Mouse (Mus musculus) liver, embryonic 16.5 days (tissue): ENCODE measurements around the gene Rcan1. TPM values are rescaled to one million over a fixed set of nuclear protein-coding genes. Genes with fewer than 3 reads are reported as not detected.
"Not testable (repeated sequence)": the region's sequence is repeated elsewhere in the genome, so short reads cannot be mapped to it uniquely, and the experiment has no call there.

Source experiments
- ATAC-seq: fragments of 200-750 bp; cut with Nextera tagmentation; 2 replicates; pipeline ENCODE4 v1.8.0; 2017; ENCODE audit warnings: low read depth, mild to moderate bottlenecking, moderate number of reproducible peaks, moderate library complexity
- H3K27ac ChIP-seq: fragments of 300-500 bp; sonication (generic); 2 replicates; pipeline ENCODE4 v1.5.1; 2014; ENCODE audit warnings: mild to moderate bottlenecking, low read length
- H3K27me3 ChIP-seq: fragments of 300-500 bp; sonication (generic); 2 replicates; pipeline ENCODE4 v1.6.1; 2014; ENCODE audit warnings: low read depth, low read length, mixed read lengths; ENCODE audit not compliant: control insufficient read depth, insufficient read depth
- H3K36me3 ChIP-seq: fragments of 300-500 bp; sonication (generic); 2 replicates; pipeline ENCODE4 v1.6.1; 2014; ENCODE audit warnings: mild to moderate bottlenecking; ENCODE audit not compliant: control insufficient read depth, insufficient read depth
- H3K4me1 ChIP-seq: fragments of 300-500 bp; sonication (generic); 2 replicates; pipeline ENCODE4 v1.6.1; 2014; ENCODE audit warnings: low read depth, low read length, mixed read lengths; ENCODE audit not compliant: control insufficient read depth
- H3K4me2 ChIP-seq: fragments of 300-500 bp; sonication (generic); 2 replicates; pipeline ENCODE4 v1.6.1; 2014; ENCODE audit warnings: low read depth, low read length, mixed read lengths
- H3K4me3 ChIP-seq: fragments of 300-500 bp; sonication (generic); 2 replicates; pipeline ENCODE4 v1.5.1; 2014; ENCODE audit warnings: low read depth, mild to moderate bottlenecking, low read length
- H3K9ac ChIP-seq: fragments of 300-500 bp; sonication (generic); 2 replicates; pipeline ENCODE4 v1.6.1; 2014; ENCODE audit warnings: low read depth, low read length
- H3K9me3 ChIP-seq: fragments of 300-500 bp; sonication (generic); replicated peaks from 2 replicates; pipeline ENCODE4 v1.6.1; 2016; ENCODE audit warnings: low read length; ENCODE audit not compliant: control insufficient read depth
- WGBS: fragments of 180-500 bp; shearing (Covaris S2); extraction: QIAGEN DNeasy Blood & Tissue Kit; methylation state at CpG from one replicate; pipeline ENCODE4 v1.1.7; 2014; ENCODE audit not compliant: insufficient replicate concordance; 5-methylcytosine and 5-hydroxymethylcytosine counted together
- polyA plus RNA-seq: library from polyadenylated mRNA; unstranded; fragments of >200 nt; fragmentation: Nextera tagmentation; extraction: Ambion mirVana; gene quantifications from 2 replicates; pipeline ENCODE4 v1.2.1, GENCODE M21; 2015

The Rcan1 gene
- polyA plus RNA-seq = 7.4 and 7.5 TPM in 2 replicates

- Histone ChIP-seq H3K4me3 (no peak within 1 kb of the TSS), H3K27me3 (no peaks in the 10 kb centered on the region), H3K36me3 (no peaks in the 10 kb centered on the region), H3K9me3 (no peaks in the 10 kb centered on the region), H3K9ac (no peak within 1 kb of the TSS), H3K4me2 (no peak within 1 kb of the TSS), H3K27ac (no peak within 1 kb of the TSS), H3K4me1 (peaks cover 5% of the 10 kb centered on the region; the same call in 1 of the 2 replicates)
- ATAC-seq = no peak
- 46% methylated on average over 6 of the region's 6 CpGs for WGBS
These were observed at the start of gene Rcan1 for GRCm38 (mm10) chr16:92470706-92471105. Gene Rcan1 (minus strand): TSS chr16:92470867.

DNA sequence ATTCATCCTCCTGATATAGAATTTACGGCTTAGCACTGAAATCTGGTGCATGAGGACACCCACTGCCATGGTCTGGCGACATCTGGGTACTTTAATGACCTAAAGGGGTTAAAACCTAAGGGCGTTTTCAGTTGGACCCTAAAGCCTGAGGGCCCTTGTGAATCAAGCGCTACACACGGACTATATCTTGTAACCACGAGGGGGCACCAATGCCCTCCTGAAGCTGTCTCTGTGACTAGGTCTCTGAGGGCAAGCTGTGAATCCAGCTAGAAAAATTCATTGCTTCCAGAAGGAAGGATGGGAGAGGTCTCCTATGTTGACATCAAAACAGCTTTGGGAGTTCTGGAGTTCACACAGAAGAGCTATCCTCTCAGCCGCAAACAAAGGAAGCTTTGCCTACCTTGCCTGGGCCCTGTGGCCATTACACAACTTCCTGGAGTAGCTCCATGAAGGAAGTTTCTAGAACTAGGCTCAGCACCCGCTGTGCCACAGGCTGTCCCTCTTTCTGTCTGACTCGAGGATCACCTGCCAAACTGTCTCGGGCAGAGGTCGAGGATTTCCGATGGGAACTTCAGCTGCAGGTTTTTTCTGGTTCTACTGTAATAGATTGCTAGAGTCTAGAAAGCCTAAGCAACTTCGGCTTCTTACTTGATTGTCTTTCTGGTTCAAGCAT lies 49.3 kb upstream of the Rcan1 start:
- no peak overlapping the region for H3K4me3 ChIP-seq
- ATAC-seq = no peak
- no peaks in the 10 kb centered on the region for H3K4me1 ChIP-seq
- no peak overlapping the region for H3K4me2 ChIP-seq
- no peaks in the 10 kb centered on the region for H3K36me3 ChIP-seq
- H3K9me3 ChIP-seq = no peaks in the 10 kb centered on the region
- WGBS = 26% methylated on average over 13 of the region's 13 CpGs
- no peaks in the 10 kb centered on the region for H3K27me3 ChIP-seq
- no peak overlapping the region for H3K9ac ChIP-seq
- no peak overlapping the region for H3K27ac ChIP-seq

DNA sequence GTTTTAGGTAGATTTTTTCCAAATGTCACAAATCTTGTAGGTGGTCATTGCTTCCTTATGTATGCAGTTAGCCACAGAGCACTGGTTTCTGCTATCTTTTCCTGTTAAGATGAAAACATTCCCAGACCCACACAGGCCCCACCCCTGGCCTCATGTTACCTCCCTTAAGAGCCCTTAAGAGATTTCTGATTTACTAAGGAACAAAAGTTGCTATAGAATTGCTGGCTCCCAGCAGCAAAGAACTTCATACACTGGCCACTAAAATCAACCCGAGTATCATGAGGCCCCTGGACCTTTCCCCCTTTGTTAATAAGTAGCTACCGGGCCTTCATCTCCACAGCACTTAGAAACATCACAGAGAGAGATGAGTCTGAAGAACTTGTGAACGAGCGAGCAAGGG lies 48.1 kb upstream of the Rcan1 start:
- ATAC-seq = no peak
- Histone ChIP-seq H3K27me3 (no peaks in the 10 kb centered on the region), H3K9me3 (no peaks in the 10 kb centered on the region), H3K36me3 (no peaks in the 10 kb centered on the region), H3K4me1 (no peaks in the 10 kb centered on the region), H3K4me2 (no peak overlapping the region), H3K27ac (no peak overlapping the region), H3K4me3 (no peak overlapping the region), H3K9ac (no peak overlapping the region)
- WGBS = 60% methylated on average over 4 of the region's 4 CpGs

GRCm38 (mm10) chr16:92516139-92516538 lies 45.5 kb upstream of the Rcan1 start:
- Histone ChIP-seq H3K4me3 (no peak overlapping the region), H3K27ac (no peak overlapping the region), H3K9me3 (no peaks in the 10 kb centered on the region), H3K4me2 (no peak overlapping the region), H3K27me3 (no peaks in the 10 kb centered on the region), H3K4me1 (no peaks in the 10 kb centered on the region), H3K36me3 (no peaks in the 10 kb centered on the region), H3K9ac (no peak overlapping the region)
- WGBS = 75% methylated on average over 9 of the region's 9 CpGs
- ATAC-seq = no peak

- 68% methylated on average over 7 of the region's 9 CpGs for WGBS
- not testable (repeated sequence) for H3K4me3 ChIP-seq, H3K27me3 ChIP-seq, H3K27ac ChIP-seq, H3K9me3 ChIP-seq, H3K4me2 ChIP-seq, H3K36me3 ChIP-seq, H3K4me1 ChIP-seq, ATAC-seq, H3K9ac ChIP-seq
These were observed 44.2 kb upstream of the Rcan1 start for GRCm38 (mm10) chr16:92514896-92515295.

GRCm38 (mm10) chr16:92511773-92512391 lies 41.2 kb upstream of the Rcan1 start:
- H3K27ac ChIP-seq = no peak overlapping the region
- no peaks in the 10 kb centered on the region for H3K9me3 ChIP-seq
- no peak overlapping the region for H3K9ac ChIP-seq
- no peak for ATAC-seq
- no peaks in the 10 kb centered on the region for H3K36me3 ChIP-seq
- WGBS = 54% methylated on average over 5 of the region's 5 CpGs
- no peaks in the 10 kb centered on the region for H3K27me3 ChIP-seq
- H3K4me2 ChIP-seq = no peak overlapping the region
- no peaks in the 10 kb centered on the region for H3K4me1 ChIP-seq
- H3K4me3 ChIP-seq = no peak overlapping the region

- no peaks in the 10 kb centered on the region for H3K4me1 ChIP-seq
- H3K4me3 ChIP-seq = no peak overlapping the region
- H3K9ac ChIP-seq = no peak overlapping the region
- H3K9me3 ChIP-seq = no peaks in the 10 kb centered on the region
- no peak overlapping the region for H3K27ac ChIP-seq
- 57% methylated on average over 13 of the region's 13 CpGs for WGBS
- no peaks in the 10 kb centered on the region for H3K27me3 ChIP-seq
- H3K4me2 ChIP-seq = no peak overlapping the region
- H3K36me3 ChIP-seq = no peaks in the 10 kb centered on the region
- no peak for ATAC-seq
These were observed 40.4 kb upstream of the Rcan1 start for GRCm38 (mm10) chr16:92510835-92511772.

- H3K4me1 ChIP-seq = no peaks in the 10 kb centered on the region
- H3K9ac ChIP-seq = no peak overlapping the region
- H3K27me3 ChIP-seq = no peaks in the 10 kb centered on the region
- no peak overlapping the region for H3K4me3 ChIP-seq
- no peak overlapping the region for H3K4me2 ChIP-seq
- H3K9me3 ChIP-seq = no peaks in the 10 kb centered on the region
- no peak overlapping the region for H3K27ac ChIP-seq
- no peaks in the 10 kb centered on the region for H3K36me3 ChIP-seq
- no peak for ATAC-seq
- WGBS = 58% methylated on average over 4 of the region's 4 CpGs
These were observed 36.9 kb upstream of the Rcan1 start for GRCm38 (mm10) chr16:92507573-92507972.
